Mouse (Mus musculus): Measurements from ENCODE around the gene Olfm1. TPM values are rescaled to one million over a fixed set of nuclear protein-coding genes. Genes with fewer than 3 reads are reported as not detected.

Gene Olfm1
- 351 and 354 TPM in 2 replicates for polyA plus RNA-seq (2012; rRNA removed)

DNA sequence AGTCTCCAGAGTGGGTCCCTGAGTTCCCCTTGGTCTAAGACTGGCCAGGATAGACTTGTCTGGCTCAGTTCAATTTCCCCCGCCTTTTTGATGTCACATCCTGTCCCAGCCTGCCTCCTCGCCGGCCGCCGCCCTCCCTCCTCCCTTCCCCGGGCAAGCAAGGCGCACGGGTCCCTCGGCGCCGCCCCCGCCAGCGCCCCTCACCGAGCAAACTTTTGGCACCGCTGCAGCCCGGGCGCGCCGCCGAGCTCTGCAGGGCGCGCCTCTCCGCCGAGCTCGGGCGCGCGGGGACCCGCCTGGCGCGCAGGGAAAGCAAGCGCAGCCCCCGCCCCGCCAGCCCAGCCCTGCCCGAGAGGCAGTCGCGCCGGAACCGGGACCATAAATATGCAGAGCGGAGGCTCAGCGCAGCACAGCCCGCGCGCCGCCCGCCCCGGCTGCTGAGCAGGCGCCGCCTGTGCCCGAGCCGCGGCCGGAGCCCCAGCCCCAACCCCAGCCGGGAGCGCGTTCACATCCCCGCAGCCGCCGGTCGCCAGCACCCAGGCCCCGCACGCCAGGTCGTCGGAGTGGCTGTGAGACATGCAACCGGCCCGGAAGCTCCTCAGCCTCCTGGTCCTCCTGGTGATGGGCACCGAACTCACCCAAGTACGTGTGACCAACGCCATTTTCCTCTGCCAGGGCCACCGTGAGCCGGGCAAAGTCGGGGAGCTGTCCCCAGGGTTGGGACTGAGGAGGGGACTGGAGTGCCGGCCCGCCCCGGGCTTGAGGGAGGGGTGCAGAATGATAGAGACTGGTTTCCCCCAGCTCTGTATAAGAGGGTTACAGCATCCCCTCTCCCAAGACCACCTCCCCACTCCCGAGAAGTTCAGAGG lies at the start of gene Olfm1:
Gene Olfm1 (plus strand): TSS at position 172 of the 869 bp plus-strand sequence.

Other genes starting within 250 kb of the Olfm1 start
- 0.15 TPM in 1 of 2 replicates, not detected in the other for gene Fcnb, start 108.1 kb upstream of the Olfm1 start, polyA plus RNA-seq (2012; rRNA removed)